Mouse (Mus musculus) C2C12 (cell line): ENCODE results near the gene P4ha1.

ENCODE experiments used
- CEBPB ChIP-seq: IDR thresholded peaks from one replicate; pipeline ENCODE4 v1.6.1; 2011; ENCODE audit warnings: low read depth, mild to moderate bottlenecking, control low read depth, moderate library complexity
- CTCF ChIP-seq: IDR thresholded peaks from one replicate; pipeline ENCODE4 v1.5.1; 2011; ENCODE audit not compliant: control insufficient read depth, insufficient read depth, insufficient read length
- MAX ChIP-seq: IDR thresholded peaks from one replicate; pipeline ENCODE4 v1.6.1; 2011; ENCODE audit warnings: mild to moderate bottlenecking, control low read depth
- MYOG ChIP-seq: IDR thresholded peaks from one replicate; pipeline ENCODE4 v1.6.1; 2011; ENCODE audit not compliant: control insufficient read depth, insufficient read length; ENCODE audit errors: extremely low read depth
- USF1 ChIP-seq: IDR thresholded peaks from one replicate; pipeline ENCODE4 v1.6.1; 2011; ENCODE audit warnings: low read depth, mild to moderate bottlenecking, control low read depth, moderate library complexity

DNA sequence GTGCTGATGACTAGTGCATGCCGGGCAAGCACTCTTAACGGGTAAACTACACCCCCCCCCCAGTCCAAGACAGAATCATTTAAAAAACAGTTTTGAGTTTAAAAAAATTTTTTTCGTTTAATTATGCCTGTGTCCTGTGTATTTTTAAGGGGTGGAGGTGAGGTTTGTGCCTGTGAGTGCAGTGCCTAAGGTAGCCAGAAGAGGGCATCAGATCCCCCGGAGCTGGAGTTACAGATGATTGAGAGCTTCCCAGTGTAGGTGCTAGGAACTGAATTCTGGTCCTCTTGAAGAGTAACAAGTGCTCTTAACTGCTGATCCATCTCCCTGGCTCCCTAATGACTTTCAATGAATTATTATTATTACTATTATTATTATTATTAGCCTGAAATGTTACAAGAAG, 55.6 kb downstream of the P4ha1 start:
- no peak for TF ChIP-seq CTCF
- no peak for TF ChIP-seq CEBPB
- TF ChIP-seq USF1: no peak
- no peak for TF ChIP-seq MYOG
- TF ChIP-seq MAX: no peak
